Mouse (Mus musculus) telencephalon, adult 2 months (tissue): ENCODE data around the gene Mettl21a.
A peak's percentile ranks its signal among the peaks of the same experiment; 100 is the strongest.
"Not testable (repeated sequence)": the region's sequence is repeated elsewhere in the genome, so short reads cannot be mapped to it uniquely, and the experiment has no call there.

ENCODE experiments used
- DNase-seq: peaks from one replicate; pipeline ENCODE4 v3.0.0-alpha.2; 2011; ENCODE audit warnings: low read depth, low spot score

The Mettl21a gene

GRCm38 (mm10) chr1:64616881-64617714 is at the start of gene Mettl21a:
Gene Mettl21a (minus strand): TSS chr1:64617242.
- peak; percentile 94 for DNase-seq

- no peak for DNase-seq
These were observed 41.8 kb upstream of the Mettl21a start for GRCm38 (mm10) chr1:64658876-64659275.

GRCm38 (mm10) chr1:64656423-64657129 is 39.5 kb upstream of the Mettl21a start:
- no peak for DNase-seq

- no peak for DNase-seq
These were observed 38.4 kb upstream of the Mettl21a start for GRCm38 (mm10) chr1:64655415-64655814.

- no peak for DNase-seq
These were observed 36.7 kb upstream of the Mettl21a start for GRCm38 (mm10) chr1:64653701-64654100.

GRCm38 (mm10) chr1:64649362-64650124 is 32.5 kb upstream of the Mettl21a start:
- no peak for DNase-seq

- DNase-seq, result no peak
These were observed 27.5 kb upstream of the Mettl21a start for GRCm38 (mm10) chr1:64644513-64644912.

GRCm38 (mm10) chr1:64642541-64642940 is 25.5 kb upstream of the Mettl21a start:
- DNase-seq, result not testable (repeated sequence)

GRCm38 (mm10) chr1:64641069-64641468 is 24.0 kb upstream of the Mettl21a start:
- no peak for DNase-seq

GRCm38 (mm10) chr1:64639279-64639678 is 22.2 kb upstream of the Mettl21a start:
- no peak for DNase-seq

- DNase-seq, result no peak
These were observed 18.6 kb upstream of the Mettl21a start for GRCm38 (mm10) chr1:64635624-64636023.

- DNase-seq, result peak; percentile 90
These were observed 16.2 kb upstream of the Mettl21a start for GRCm38 (mm10) chr1:64633237-64633636.

- DNase-seq, result no peak
These were observed 14.5 kb upstream of the Mettl21a start for GRCm38 (mm10) chr1:64631526-64631925.

GRCm38 (mm10) chr1:64625214-64625613 is 8.2 kb upstream of the Mettl21a start:
- no peak for DNase-seq

GRCm38 (mm10) chr1:64623558-64624435 is 6.8 kb upstream of the Mettl21a start:
- DNase-seq, result no peak

GRCm38 (mm10) chr1:64621116-64621515 is 4.1 kb upstream of the Mettl21a start:
- no peak for DNase-seq

- DNase-seq, result no peak
These were observed 1.2 kb upstream of the Mettl21a start for GRCm38 (mm10) chr1:64618226-64618625.

- DNase-seq, result no peak
These were observed 608 bp upstream of the Mettl21a start for GRCm38 (mm10) chr1:64617715-64617984.

- DNase-seq, result no peak
These were observed 536 bp downstream of the Mettl21a start for GRCm38 (mm10) chr1:64616531-64616880.

GRCm38 (mm10) chr1:64616076-64616475 is 966 bp downstream of the Mettl21a start:
- DNase-seq, result no peak

- no peak for DNase-seq
These were observed 1.5 kb downstream of the Mettl21a start for GRCm38 (mm10) chr1:64615531-64615991.
